In the genomic region with DNA sequence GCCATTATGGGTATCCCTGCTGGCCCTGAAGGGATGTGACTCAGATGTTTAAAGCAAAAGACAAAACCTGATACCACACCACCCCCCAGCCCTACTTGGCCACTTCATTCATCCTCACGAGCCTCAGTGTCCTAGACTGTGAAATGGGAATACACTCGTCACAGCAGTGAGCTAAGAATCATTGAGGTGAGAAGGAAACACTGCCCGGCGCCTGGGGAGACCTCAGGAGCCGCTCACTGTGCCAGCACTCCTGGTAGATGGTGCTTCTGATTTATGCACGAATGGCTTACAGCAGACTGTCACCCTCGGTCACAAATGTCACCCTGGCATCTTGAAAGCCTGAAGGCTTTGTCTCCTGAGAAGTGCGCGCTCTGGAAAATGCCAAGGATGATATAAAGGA, we compare ENCODE assay signal across 10 mouse cellular contexts. TPM values are rescaled to one million over a fixed set of nuclear protein-coding genes. Genes with fewer than 3 reads are reported as not detected.
A peak's percentile ranks its signal among the peaks of the same experiment; 100 is the strongest.
DNase-seq lines count a peak whose midpoint lies in the region; ATAC-seq lines count a peak whose summit lies in the region.
"Had no signal": no experiment of that assay in that cellular context is flagged by ENCODE, and none has a peak within 500 bp of the region (broad histone marks: within the 10 kb centered on the region; RNA-seq: fewer than 3 reads in every experiment).

No protein-coding gene starts in this region.

- DNase-seq in heart, postnatal 36 days: no peak
- DNase-seq in hindbrain, embryonic 10.5 days (ENCODE audit: low spot score): no peak
- no peak for DNase-seq in right cerebral cortex, postnatal 10 days (ENCODE audit: low spot score in 2 of 2)
- DNase-seq in left cerebral cortex, adult 18-20 months (ENCODE audit: low spot score in 2 of 2): no peak
- no peak for DNase-seq in natural killer cell, adult 2 months (ENCODE audit: low spot score in 2 of 2)
- DNase-seq: gastrocnemius, postnatal 14 days had no signal

- no peak overlapping the region for H3K4me3 ChIP-seq in heart, embryonic 14.5 days (ENCODE audit: control insufficient read depth in 1 of 2, insufficient read depth in 1 of 2, low read depth in 1 of 2, low read length in 2 of 2)
- H3K4me3 ChIP-seq in embryonic facial prominence, embryonic 12.5 days: no peak overlapping the region
- H3K4me3 ChIP-seq in hindbrain, embryonic 10.5 days: no peak overlapping the region
- no peak overlapping the region for H3K4me3 ChIP-seq in midbrain, embryonic 13.5 days (replicated peaks)
- H3K4me3 ChIP-seq: liver, embryonic 15.5 days had no signal

- H3K4me2 ChIP-seq in heart, embryonic 14.5 days (ENCODE audit: low read length): no peak overlapping the region
- no peak overlapping the region for H3K4me2 ChIP-seq in embryonic facial prominence, embryonic 12.5 days (replicated peaks)
- H3K4me2 ChIP-seq in midbrain, embryonic 13.5 days (replicated peaks): peak overlapping the region; percentile 29; the same call in 1 of the 2 replicates
- H3K4me2 ChIP-seq: liver, embryonic 15.5 days had no signal

- no peaks in the 10 kb centered on the region for H3K9me3 ChIP-seq in heart, embryonic 14.5 days (ENCODE audit: control insufficient read depth, low read length)
- H3K9me3 ChIP-seq in embryonic facial prominence, embryonic 12.5 days: no peaks in the 10 kb centered on the region
- no peaks in the 10 kb centered on the region for H3K9me3 ChIP-seq in hindbrain, embryonic 10.5 days
- no peaks in the 10 kb centered on the region for H3K9me3 ChIP-seq in midbrain, embryonic 13.5 days
- H3K9me3 ChIP-seq: liver, embryonic 15.5 days had no signal

- H3K4me1 ChIP-seq in heart, embryonic 14.5 days (ENCODE audit: control insufficient read depth in 2 of 2, insufficient read depth in 2 of 2, low read length in 2 of 2): peaks cover 28 to 47% of the 10 kb centered on the region in 2 experiments
- peaks cover 54% of the 10 kb centered on the region for H3K4me1 ChIP-seq in embryonic facial prominence, embryonic 12.5 days
- peaks cover 70% of the 10 kb centered on the region for H3K4me1 ChIP-seq in hindbrain, embryonic 10.5 days (replicated peaks)
- peaks cover 79% of the 10 kb centered on the region for H3K4me1 ChIP-seq in midbrain, embryonic 13.5 days (replicated peaks)

- H3K27me3 ChIP-seq in heart, embryonic 14.5 days (ENCODE audit: control insufficient read depth, insufficient read depth, low read length): no peaks in the 10 kb centered on the region
- H3K27me3 ChIP-seq in embryonic facial prominence, embryonic 12.5 days: no peaks in the 10 kb centered on the region
- no peaks in the 10 kb centered on the region for H3K27me3 ChIP-seq in hindbrain, embryonic 10.5 days (ENCODE audit: insufficient read depth, poor library complexity, severe bottlenecking)
- H3K27me3 ChIP-seq in midbrain, embryonic 13.5 days: no peaks in the 10 kb centered on the region
- H3K27me3 ChIP-seq: liver, embryonic 15.5 days had no signal

- H3K9ac ChIP-seq in heart, embryonic 14.5 days (ENCODE audit: low read length): peak overlapping the region; percentile 52; the same call in 1 of the 2 replicates
- H3K9ac ChIP-seq in embryonic facial prominence, embryonic 12.5 days: no peak overlapping the region
- H3K9ac ChIP-seq in midbrain, embryonic 13.5 days (replicated peaks): peak overlapping the region; percentile 52
- H3K9ac ChIP-seq: liver, embryonic 15.5 days had no signal

- WGBS in heart, embryonic 14.5 days: 80% methylated on average over 9 of the region's 9 CpGs
- 81% methylated on average over 9 of the region's 9 CpGs for WGBS in embryonic facial prominence, embryonic 12.5 days
- 87% methylated on average over 9 of the region's 9 CpGs for WGBS in hindbrain, embryonic 10.5 days
- 75% methylated on average over 9 of the region's 9 CpGs for WGBS in midbrain, embryonic 13.5 days

- peaks cover 46% of the 10 kb centered on the region for H3K36me3 ChIP-seq in heart, embryonic 14.5 days (ENCODE audit: control insufficient read depth, insufficient read depth, low read length)
- H3K36me3 ChIP-seq in embryonic facial prominence, embryonic 12.5 days: peaks cover under 1% of the 10 kb centered on the region; the same call in 1 of the 2 replicates
- peaks cover 63% of the 10 kb centered on the region for H3K36me3 ChIP-seq in hindbrain, embryonic 10.5 days
- peaks cover 29% of the 10 kb centered on the region for H3K36me3 ChIP-seq in midbrain, embryonic 13.5 days

- no peak for ATAC-seq in heart, embryonic 14.5 days (ENCODE audit: insufficient number of reproducible peaks, insufficient read depth, low FRiP score, low read depth)
- ATAC-seq in embryonic facial prominence, embryonic 12.5 days (ENCODE audit: insufficient number of reproducible peaks, insufficient read depth, low FRiP score, low TSS enrichment): no peak
- peak; percentile 21; the same call in 1 of the 2 replicates for ATAC-seq in midbrain, embryonic 13.5 days

- H3K27ac ChIP-seq in heart, embryonic 14.5 days (replicated peaks in 1 of 2; ENCODE audit: control insufficient read depth in 1 of 2, insufficient read depth in 1 of 2, low read depth in 2 of 2, low read length in 2 of 2): peak overlapping the region; percentile 51 to 83; a peak in 3 of 4 replicates
- H3K27ac ChIP-seq in embryonic facial prominence, embryonic 12.5 days: peak overlapping the region; percentile 84
- H3K27ac ChIP-seq in hindbrain, embryonic 10.5 days: peak overlapping the region; percentile 82
- peak overlapping the region; percentile 87 for H3K27ac ChIP-seq in midbrain, embryonic 13.5 days

- intact Hi-C loops in heart, postnatal 36 days (cut with DNase I): no loop called here

RNA-seq across cellular contexts. Expression of a gene that starts 31.3 kb away (rescaled TPM):
- 35.9 and 38.0 TPM in 2 replicates for polyA plus RNA-seq in heart, embryonic 14.5 days (2014; fragmentation: Nextera tagmentation; extraction: Ambion mirVana)
- total RNA-seq in heart, postnatal 36 days (2021): 10 to 100 TPM; 46.5 to 48.0 TPM
- polyA plus RNA-seq in embryonic facial prominence, embryonic 12.5 days (2016; fragmentation: Nextera tagmentation; extraction: Ambion mirVana): 58.9 and 64.2 TPM in 2 replicates
- polyA plus RNA-seq in hindbrain, embryonic 10.5 days (2016; fragmentation: Nextera tagmentation; extraction: Ambion mirVana): 60.0 and 65.2 TPM in 2 replicates
- 85.4 and 86.8 TPM in 2 replicates for polyA plus RNA-seq in midbrain, embryonic 13.5 days (2015; fragmentation: Nextera tagmentation; extraction: Ambion mirVana)
- 100 to 1,000 TPM; 150 to 151 TPM for total RNA-seq in left cerebral cortex, adult 18-20 months (2021)
